Mouse (Mus musculus) midbrain, embryonic 13.5 days (tissue): ENCODE results near the gene Aco2. TPM values are rescaled to one million over a fixed set of nuclear protein-coding genes. Genes with fewer than 3 reads are reported as not detected.

Experiments
- ATAC-seq: fragments of 200-750 bp; cut with Nextera tagmentation; 2 replicates; pipeline ENCODE4 v1.8.0; 2017; ENCODE audit warnings: mild to moderate bottlenecking, moderate TSS enrichment, moderate library complexity
- H3K27ac ChIP-seq: fragments of 300-500 bp; sonication (generic); 2 replicates; pipeline ENCODE4 v1.5.1; 2015; ENCODE audit warnings: inconsistent platforms, mild to moderate bottlenecking, moderate library complexity
- H3K27me3 ChIP-seq: fragments of 300-500 bp; sonication (generic); 2 replicates; pipeline ENCODE4 v1.6.1; 2015; ENCODE audit warnings: mild to moderate bottlenecking, inconsistent platforms
- H3K36me3 ChIP-seq: fragments of 300-500 bp; sonication (generic); 2 replicates; pipeline ENCODE4 v1.6.1; 2015; ENCODE audit warnings: mild to moderate bottlenecking, inconsistent platforms
- H3K4me1 ChIP-seq: fragments of 300-500 bp; sonication (generic); replicated peaks from 2 replicates; pipeline ENCODE4 v1.6.1; 2015; ENCODE audit warnings: inconsistent platforms
- H3K4me2 ChIP-seq: fragments of 300-500 bp; sonication (generic); replicated peaks from 2 replicates; pipeline ENCODE4 v1.6.1; 2015; ENCODE audit warnings: moderate library complexity, mild to moderate bottlenecking, inconsistent platforms
- H3K4me3 ChIP-seq: fragments of 300-500 bp; sonication (generic); replicated peaks from 2 replicates; pipeline ENCODE4 v1.5.1; 2015; ENCODE audit warnings: mild to moderate bottlenecking, inconsistent platforms
- H3K9ac ChIP-seq: fragments of 300-500 bp; sonication (generic); replicated peaks from 2 replicates; pipeline ENCODE4 v1.6.1; 2015; ENCODE audit warnings: mild to moderate bottlenecking, inconsistent platforms
- H3K9me3 ChIP-seq: fragments of 300-500 bp; sonication (generic); 2 replicates; pipeline ENCODE4 v1.6.1; 2016; ENCODE audit warnings: mild to moderate bottlenecking, inconsistent platforms
- WGBS: fragments of 180-500 bp; shearing (Covaris S2); methylation state at CpG from one replicate; pipeline ENCODE4 v1.1.7; 2015; 5-methylcytosine and 5-hydroxymethylcytosine counted together
- polyA plus RNA-seq: library from polyadenylated mRNA; unstranded; fragments of >200 nt; fragmentation: Nextera tagmentation; extraction: Ambion mirVana; gene quantifications from 2 replicates; pipeline ENCODE4 v1.2.1, GENCODE M21; 2015

The Aco2 gene
- polyA plus RNA-seq, 1 experiment from 2014 or later = 221 TPM

DNA sequence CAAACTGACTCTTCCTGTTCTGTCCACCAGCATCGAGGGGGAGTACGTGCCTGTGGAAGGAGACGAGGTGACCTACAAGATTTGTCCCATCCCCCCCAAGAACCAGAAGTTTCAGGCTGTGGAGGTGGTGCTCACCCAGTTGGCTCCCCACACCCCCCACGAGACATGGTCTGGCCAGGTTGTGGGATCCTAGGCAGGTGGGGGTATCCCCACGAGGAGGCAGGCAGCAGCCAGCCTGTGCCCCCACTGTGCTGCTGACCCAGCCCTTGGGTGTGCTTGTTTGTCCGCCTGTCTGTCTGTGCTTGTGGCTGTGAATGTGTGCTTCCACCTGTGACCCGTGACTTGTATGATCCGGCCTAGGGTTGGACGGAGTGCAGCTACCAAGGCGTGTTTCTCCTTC is 77.0 kb downstream of the Aco2 start:
- ATAC-seq = no peak

DNA sequence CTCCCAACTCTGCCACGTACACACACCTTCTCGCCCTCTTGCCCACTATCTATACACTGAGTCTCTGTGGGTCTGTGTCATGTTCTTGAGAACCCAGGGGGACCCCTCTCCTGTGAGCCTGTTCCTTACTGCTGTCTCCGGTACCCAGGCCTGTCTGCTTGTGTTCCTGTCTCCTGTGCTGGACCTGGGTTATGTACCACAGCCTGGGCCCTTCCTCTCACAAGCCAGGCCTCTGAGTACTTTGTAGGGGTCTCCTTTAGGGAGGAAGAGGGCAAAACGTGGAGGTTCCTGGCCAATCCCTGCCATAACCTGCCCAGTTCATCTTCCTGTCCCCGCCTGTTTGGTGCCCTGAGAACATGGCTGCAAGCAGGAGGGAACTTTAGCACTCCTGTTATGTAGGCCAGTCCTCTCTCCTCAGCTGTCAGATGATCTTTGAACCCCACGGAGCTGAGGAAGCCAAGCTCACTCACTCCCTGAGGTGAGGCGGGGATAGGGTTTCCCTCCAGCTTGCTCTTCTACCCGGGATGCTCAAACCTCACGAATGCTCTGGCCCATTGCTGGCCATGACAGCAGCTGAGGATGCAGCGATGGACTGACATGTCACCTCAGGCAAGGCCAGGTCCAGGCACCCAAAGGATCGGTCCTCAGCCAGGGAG is 77.5 kb downstream of the Aco2 start:
- H3K9me3 ChIP-seq = no peaks in the 10 kb centered on the region
- H3K4me1 ChIP-seq = no peaks in the 10 kb centered on the region
- ATAC-seq = no peak
- H3K4me2 ChIP-seq = no peak overlapping the region
- H3K9ac ChIP-seq = no peak overlapping the region
- peaks cover 68% of the 10 kb centered on the region for H3K36me3 ChIP-seq
- H3K27ac ChIP-seq = no peak overlapping the region
- WGBS = 71% methylated on average over 11 of the region's 11 CpGs
- no peaks in the 10 kb centered on the region for H3K27me3 ChIP-seq
- no peak overlapping the region for H3K4me3 ChIP-seq

More for the DNA sequence above, 77.0 kb downstream of the Aco2 start:
- H3K9me3 ChIP-seq = no peaks in the 10 kb centered on the region
- H3K27me3 ChIP-seq = no peaks in the 10 kb centered on the region
- no peak overlapping the region for H3K4me3 ChIP-seq
- H3K27ac ChIP-seq = no peak overlapping the region
- no peak overlapping the region for H3K9ac ChIP-seq
- peaks cover 63% of the 10 kb centered on the region for H3K36me3 ChIP-seq
- H3K4me2 ChIP-seq = no peak overlapping the region
- H3K4me1 ChIP-seq = no peaks in the 10 kb centered on the region
- 84% methylated on average over 10 of the region's 10 CpGs for WGBS

DNA sequence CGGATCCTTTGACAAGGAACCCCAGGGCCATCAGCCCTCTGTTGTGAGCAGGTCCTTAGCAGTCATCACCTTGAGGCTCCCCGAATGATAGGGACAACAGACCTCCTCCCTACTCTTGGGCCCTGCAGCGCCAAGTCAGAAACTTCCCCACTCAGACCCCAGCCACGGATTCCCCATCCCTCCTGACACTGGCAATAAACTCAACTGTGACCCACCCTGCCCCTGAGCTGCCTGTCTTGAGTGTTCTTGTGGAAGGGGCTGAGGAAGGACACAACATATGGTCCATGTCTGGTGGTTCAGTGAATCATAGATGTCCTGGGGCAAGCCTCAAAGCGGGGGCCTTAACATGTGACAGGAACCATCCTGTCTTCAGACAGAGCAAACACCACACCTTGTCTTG is 78.6 kb downstream of the Aco2 start:
- H3K27me3 ChIP-seq = no peaks in the 10 kb centered on the region
- H3K9ac ChIP-seq = no peak overlapping the region
- H3K36me3 ChIP-seq = peaks cover 71% of the 10 kb centered on the region
- H3K9me3 ChIP-seq = no peaks in the 10 kb centered on the region
- 90% methylated on average over 5 of the region's 5 CpGs for WGBS
- H3K4me1 ChIP-seq = no peaks in the 10 kb centered on the region
- H3K27ac ChIP-seq = no peak overlapping the region
- no peak overlapping the region for H3K4me3 ChIP-seq
- no peak overlapping the region for H3K4me2 ChIP-seq
- ATAC-seq = no peak

DNA sequence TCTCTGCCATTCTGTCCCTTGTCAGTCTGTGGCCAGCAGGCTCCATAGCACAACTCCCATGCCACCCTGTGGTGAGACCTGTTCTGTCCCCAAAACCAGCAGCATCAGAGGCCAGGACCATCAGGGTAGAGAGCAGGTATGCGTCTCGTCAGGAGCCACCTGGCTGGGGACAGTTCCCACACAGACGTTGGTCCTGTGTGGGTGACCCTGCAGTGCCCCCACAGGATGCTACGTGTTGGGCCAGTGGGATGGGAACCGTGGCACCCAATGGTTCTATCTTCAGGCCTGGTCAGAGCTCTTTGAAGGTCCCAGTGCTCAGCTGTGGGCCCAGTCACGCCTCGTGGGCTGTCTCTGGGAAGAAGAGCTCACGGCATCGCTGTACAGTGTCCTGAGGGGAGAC is 79.0 kb downstream of the Aco2 start:
- H3K9ac ChIP-seq = no peak overlapping the region
- peaks cover 74% of the 10 kb centered on the region for H3K36me3 ChIP-seq
- no peak overlapping the region for H3K27ac ChIP-seq
- peak; percentile 32; the same call in 1 of the 2 replicates for ATAC-seq
- 84% methylated on average over 9 of the region's 9 CpGs for WGBS
- H3K4me3 ChIP-seq = no peak overlapping the region
- H3K9me3 ChIP-seq = no peaks in the 10 kb centered on the region
- no peaks in the 10 kb centered on the region for H3K27me3 ChIP-seq
- no peak overlapping the region for H3K4me2 ChIP-seq
- H3K4me1 ChIP-seq = no peaks in the 10 kb centered on the region

DNA sequence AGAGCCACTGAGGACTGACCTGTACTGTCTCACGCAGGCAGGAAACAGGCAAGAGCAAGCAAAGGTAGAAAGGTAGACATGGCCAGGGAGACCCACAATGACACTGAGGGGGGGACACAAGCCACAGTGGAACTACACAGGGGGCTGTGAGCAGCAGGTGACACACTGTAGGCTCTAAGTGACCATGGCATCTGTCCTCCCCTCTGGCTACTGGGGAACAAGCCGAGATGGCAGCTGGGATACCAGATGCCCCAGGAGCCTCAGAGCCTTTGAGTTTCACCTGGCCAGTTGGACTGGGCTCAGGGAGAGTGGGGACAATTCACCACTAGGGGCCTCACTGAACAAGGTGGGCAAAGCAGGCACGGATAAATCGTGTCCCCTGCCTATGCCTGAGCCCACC is 80.2 kb downstream of the Aco2 start:
- ATAC-seq = no peak
- no peaks in the 10 kb centered on the region for H3K9me3 ChIP-seq
- no peak overlapping the region for H3K27ac ChIP-seq
- no peaks in the 10 kb centered on the region for H3K4me1 ChIP-seq
- no peaks in the 10 kb centered on the region for H3K27me3 ChIP-seq
- H3K4me2 ChIP-seq = no peak overlapping the region
- H3K9ac ChIP-seq = no peak overlapping the region
- peaks cover 65% of the 10 kb centered on the region for H3K36me3 ChIP-seq
- H3K4me3 ChIP-seq = no peak overlapping the region
- WGBS = 84% methylated on average over 4 of the region's 4 CpGs

DNA sequence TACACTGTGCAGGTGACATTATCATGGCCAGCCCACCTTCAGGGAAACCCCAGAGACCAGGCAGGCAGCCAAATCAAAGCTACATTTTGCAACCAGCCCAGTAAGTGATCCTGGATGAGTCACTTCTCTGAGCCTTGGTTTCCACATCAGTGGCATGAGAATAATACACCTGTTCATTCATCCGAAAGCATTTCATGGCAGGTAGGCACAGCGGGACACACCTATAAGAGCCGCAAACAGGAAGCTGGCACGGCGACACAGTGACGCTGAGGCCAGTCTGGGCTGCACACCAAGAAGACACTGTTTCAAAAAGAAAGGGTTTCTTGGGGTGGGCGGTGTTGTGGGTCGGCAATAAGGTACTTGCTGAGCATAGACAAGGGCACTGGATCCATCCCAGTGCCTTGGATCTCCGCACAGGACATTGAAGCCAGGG is 82.1 kb downstream of the Aco2 start:
- peaks cover 2% of the 10 kb centered on the region; the same call in 1 of the 2 replicates for H3K4me1 ChIP-seq
- 97% methylated on average over 9 of the region's 9 CpGs for WGBS
- no peak for ATAC-seq
- H3K27ac ChIP-seq = no peak overlapping the region
- H3K4me2 ChIP-seq = no peak overlapping the region
- H3K9ac ChIP-seq = no peak overlapping the region
- H3K9me3 ChIP-seq = no peaks in the 10 kb centered on the region
- no peaks in the 10 kb centered on the region for H3K27me3 ChIP-seq
- H3K4me3 ChIP-seq = no peak overlapping the region
- peaks cover 47% of the 10 kb centered on the region for H3K36me3 ChIP-seq

DNA sequence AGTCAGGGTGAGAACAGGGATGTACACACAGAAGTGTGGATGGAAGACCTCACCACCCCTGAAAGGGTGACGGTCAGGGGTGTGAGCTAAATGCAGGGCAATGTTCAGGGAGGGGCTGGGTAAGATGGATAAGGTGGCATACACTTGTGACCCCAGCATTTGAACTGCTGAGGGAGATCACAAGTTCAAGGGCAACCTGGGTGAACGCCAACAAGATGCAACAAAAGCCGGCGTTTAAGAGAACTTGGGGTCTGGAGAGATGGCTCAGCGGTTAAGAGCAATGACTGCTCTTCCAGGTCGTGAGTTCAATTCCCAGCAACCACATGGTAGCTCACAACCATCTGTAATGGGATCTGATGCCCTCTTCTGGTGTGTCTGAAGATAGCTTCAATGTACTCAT is 82.6 kb downstream of the Aco2 start:
- Histone ChIP-seq H3K27me3 (no peaks in the 10 kb centered on the region), H3K9me3 (no peaks in the 10 kb centered on the region), H3K27ac (no peak overlapping the region), H3K36me3 (peaks cover 41% of the 10 kb centered on the region), H3K4me3 (no peak overlapping the region), H3K9ac (no peak overlapping the region), H3K4me2 (no peak overlapping the region), H3K4me1 (peaks cover 7% of the 10 kb centered on the region; the same call in 1 of the 2 replicates)
- ATAC-seq = no peak
- WGBS = 94% methylated on average over 6 of the region's 6 CpGs

DNA sequence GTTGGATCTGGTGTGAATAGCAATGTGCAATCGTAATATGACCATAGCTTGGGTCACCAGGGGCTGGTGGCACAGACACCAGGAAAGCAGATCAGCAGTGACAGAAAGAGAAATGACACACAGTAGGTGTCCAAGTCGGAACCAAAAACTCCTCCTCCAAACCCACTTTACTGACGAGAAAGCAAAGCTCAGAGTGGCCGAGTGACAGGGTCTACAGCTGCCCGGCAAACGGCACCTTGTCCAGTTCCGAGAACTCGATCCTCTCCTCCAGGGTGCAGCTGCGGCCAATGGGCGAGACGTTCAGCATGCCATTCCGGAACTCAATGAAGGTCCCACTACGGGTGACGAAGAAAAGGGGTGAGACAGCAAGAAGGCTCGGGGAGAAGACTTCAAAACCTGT is 83.3 kb downstream of the Aco2 start:
- no peak overlapping the region for H3K9ac ChIP-seq
- 92% methylated on average over 15 of the region's 15 CpGs for WGBS
- peaks cover 8% of the 10 kb centered on the region for H3K4me1 ChIP-seq
- no peak overlapping the region for H3K4me3 ChIP-seq
- H3K36me3 ChIP-seq = peaks cover 35% of the 10 kb centered on the region
- no peaks in the 10 kb centered on the region for H3K27me3 ChIP-seq
- no peak overlapping the region for H3K27ac ChIP-seq
- no peak overlapping the region for H3K4me2 ChIP-seq
- no peaks in the 10 kb centered on the region for H3K9me3 ChIP-seq
- no peak for ATAC-seq

DNA sequence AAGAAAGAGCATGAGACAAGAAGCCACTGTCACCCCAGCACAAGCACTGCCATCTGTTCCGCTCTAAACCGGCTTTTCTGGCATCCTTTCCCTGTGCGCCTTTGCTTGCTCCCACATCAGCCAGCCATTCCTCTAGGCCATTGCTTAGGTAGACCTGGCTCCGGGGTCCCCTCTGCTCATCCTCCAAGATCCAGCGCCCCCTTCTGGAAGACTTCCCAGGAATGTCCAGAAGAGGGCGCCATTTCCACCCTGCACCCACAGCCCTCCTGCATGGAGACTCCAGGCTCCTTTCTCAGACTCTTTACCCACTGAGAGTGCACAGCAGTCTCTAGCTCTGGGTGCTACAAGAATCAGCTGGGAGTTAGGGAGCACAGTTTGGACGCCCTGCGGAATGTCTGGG is 84.3 kb downstream of the Aco2 start:
- peaks cover 8% of the 10 kb centered on the region for H3K4me1 ChIP-seq
- no peaks in the 10 kb centered on the region for H3K27me3 ChIP-seq
- ATAC-seq = no peak
- no peak overlapping the region for H3K9ac ChIP-seq
- H3K27ac ChIP-seq = no peak overlapping the region
- 53% methylated on average over 8 of the region's 8 CpGs for WGBS
- H3K4me2 ChIP-seq = no peak overlapping the region
- H3K9me3 ChIP-seq = no peaks in the 10 kb centered on the region
- H3K36me3 ChIP-seq = peaks cover 24% of the 10 kb centered on the region
- no peak overlapping the region for H3K4me3 ChIP-seq

DNA sequence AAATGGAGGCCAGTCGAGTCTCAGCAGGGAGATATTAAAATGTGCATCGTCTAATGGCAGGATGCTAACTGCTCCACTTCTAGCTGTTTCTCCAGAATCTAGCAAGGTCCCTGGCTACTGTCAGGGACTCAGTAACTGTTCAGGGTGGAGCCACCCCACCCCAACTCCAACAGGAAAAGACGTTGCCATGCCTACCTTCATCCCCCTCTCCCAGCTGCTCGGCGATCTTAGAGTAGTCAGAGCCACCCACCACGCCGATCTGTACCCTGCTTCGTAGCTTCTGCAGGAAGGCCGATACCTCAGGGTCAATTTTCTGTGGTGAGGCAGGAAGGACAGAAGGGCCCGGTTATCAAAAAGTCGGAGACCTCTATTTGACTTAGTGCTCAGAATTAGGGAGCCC is 85.5 kb downstream of the Aco2 start:
- no peak overlapping the region for H3K4me3 ChIP-seq
- H3K36me3 ChIP-seq = peaks cover 14% of the 10 kb centered on the region
- H3K4me2 ChIP-seq = no peak overlapping the region
- no peaks in the 10 kb centered on the region for H3K9me3 ChIP-seq
- H3K27ac ChIP-seq = no peak overlapping the region
- 86% methylated on average over 11 of the region's 11 CpGs for WGBS
- no peaks in the 10 kb centered on the region for H3K27me3 ChIP-seq
- peak overlapping the region; percentile 14; the same call in 1 of the 2 replicates for H3K9ac ChIP-seq
- no peak for ATAC-seq
- H3K4me1 ChIP-seq = peaks cover 8% of the 10 kb centered on the region

DNA sequence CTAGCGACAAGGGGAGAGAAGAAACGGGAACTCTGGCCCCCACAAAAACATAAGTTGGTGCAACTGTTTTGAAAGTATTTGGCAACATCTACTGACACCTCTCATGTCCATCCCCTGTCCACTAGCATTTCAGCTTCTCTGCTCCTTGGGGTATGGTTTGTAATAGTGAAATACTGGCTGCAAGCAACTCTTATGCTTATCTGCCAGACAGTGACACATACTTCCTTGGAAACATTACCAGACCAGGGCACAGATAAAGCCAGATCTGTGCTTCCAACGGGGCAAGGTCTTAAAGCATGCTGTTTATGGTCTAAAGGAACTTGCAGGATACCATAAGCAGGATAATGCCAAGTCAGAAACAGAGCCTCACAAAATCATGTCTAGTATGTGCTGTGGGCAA is 86.8 kb downstream of the Aco2 start:
- WGBS = 94% methylated on average over 3 of the region's 3 CpGs
- Histone ChIP-seq H3K4me2 (no peak overlapping the region), H3K27ac (no peak overlapping the region), H3K36me3 (peaks cover 13% of the 10 kb centered on the region), H3K9me3 (no peaks in the 10 kb centered on the region), H3K9ac (no peak overlapping the region), H3K4me3 (no peak overlapping the region), H3K27me3 (no peaks in the 10 kb centered on the region), H3K4me1 (peaks cover 8% of the 10 kb centered on the region)
- no peak for ATAC-seq

DNA sequence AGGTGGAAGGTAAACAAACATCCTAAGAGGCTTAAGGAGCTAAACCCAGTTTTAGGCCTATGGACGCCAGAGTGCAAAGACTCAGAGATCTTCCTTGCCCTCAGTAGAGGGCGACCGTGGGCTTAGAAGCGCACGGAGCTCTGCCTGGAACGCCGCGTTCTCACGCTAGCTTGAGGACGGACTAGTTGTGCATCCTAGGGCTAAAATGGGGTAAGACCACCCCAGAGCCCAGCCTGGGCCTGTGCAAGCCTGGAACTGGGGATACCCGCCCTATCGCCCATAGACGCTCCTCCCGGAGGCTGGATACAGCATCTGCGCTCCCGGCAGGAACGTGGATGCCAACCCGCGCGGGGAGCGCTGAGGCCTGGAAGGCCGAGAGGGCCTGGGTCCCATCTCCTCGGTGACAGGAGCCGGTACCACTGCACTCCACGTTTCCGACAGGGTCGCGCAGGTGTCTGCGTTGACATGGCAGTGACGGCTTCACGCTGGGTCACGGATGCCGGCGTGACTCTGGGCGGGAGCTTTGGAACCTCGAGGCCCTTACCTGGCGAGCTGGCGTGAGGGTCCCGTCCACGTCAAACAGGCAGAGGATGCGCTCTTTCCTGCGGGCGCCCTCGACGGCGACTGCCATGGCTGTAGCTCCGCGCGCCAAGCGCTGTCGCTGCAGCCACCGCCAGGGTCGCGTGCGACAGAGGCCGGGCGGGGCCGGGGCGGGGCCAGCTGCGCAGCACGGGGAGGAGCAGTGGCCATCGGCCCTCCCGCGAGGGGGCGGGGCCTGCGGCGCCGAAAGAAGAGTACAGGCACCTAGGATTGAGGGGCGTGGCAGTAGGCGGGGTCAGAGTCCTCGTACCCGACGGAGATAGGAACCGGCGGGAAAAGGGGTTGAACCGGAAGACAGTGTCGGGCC is 88.3 kb downstream of the Aco2 start, which contains the start of gene Pmm1:
Pmm1 (minus strand) TSS at position 760 of the 907 bp plus-strand sequence.
- ATAC-seq = peak; percentile 95
- no peaks in the 10 kb centered on the region for H3K27me3 ChIP-seq
- WGBS = under 1% methylated on average over 75 of the region's 77 CpGs
- 0 out of 2 replicates have a peak, but pooled peaks cover 3% of the 10 kb centered on the region for H3K36me3 ChIP-seq
- H3K4me3 ChIP-seq = peak within 1 kb of the TSS; percentile 54
- H3K27ac ChIP-seq = peak within 1 kb of the TSS; percentile 89
- peaks cover 8% of the 10 kb centered on the region for H3K4me1 ChIP-seq
- H3K4me2 ChIP-seq = peak within 1 kb of the TSS; percentile 91
- peak within 1 kb of the TSS; percentile 72 for H3K9ac ChIP-seq
- no peaks in the 10 kb centered on the region for H3K9me3 ChIP-seq
